Mouse (Mus musculus) heart, postnatal 25 days (tissue): ENCODE measurements around the gene Atcay. TPM values are rescaled to one million over a fixed set of nuclear protein-coding genes. Genes with fewer than 3 reads are reported as not detected.
"Not testable (repeated sequence)": the region's sequence is repeated elsewhere in the genome, so short reads cannot be mapped to it uniquely, and the experiment has no call there.

Source experiments
- DNase-seq: peaks from one replicate; pipeline ENCODE4 v3.0.0; 2022; ENCODE audit warnings: low spot score
- intact Hi-C: fragments of 180-260 bp; cut with DNase I; formaldehyde crosslinking; loops from one replicate; pipeline ENCODE4 v1.15.1; 2025
- total RNA-seq, 2 experiments: library from RNA; stranded (reverse); gene quantifications; 2 replicates each; pipeline ENCODE4 v1.2.3; 2021

Gene Atcay
- total RNA-seq, 2 experiments from 2014 or later: 0.05 to 0.06 TPM

DNA sequence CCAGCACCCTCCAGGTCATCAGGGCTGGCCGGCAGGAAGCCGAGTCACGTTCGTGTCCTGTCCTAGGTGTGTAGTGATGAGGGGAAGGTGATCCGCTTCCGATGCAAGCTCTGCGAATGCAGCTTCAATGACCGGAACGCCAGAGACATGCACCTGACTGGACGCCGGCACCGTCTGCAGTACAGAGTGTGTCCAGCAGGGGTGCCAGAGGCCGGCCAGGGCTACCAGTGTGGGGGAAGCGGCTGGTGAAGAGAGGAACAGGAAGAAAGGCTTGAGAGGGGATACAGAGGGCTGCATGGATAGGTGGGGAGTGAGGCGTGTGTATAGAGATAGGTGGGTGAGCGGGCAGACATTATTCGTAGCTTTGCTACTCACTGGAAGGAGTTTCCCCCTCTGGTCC is 14.0 kb upstream of the Atcay start:
- no peak for DNase-seq
- intact Hi-C loops: no loop called here

- intact Hi-C loops: no loop called here
- no peak for DNase-seq
Observed at GRCm38 (mm10) chr10:81244146-81244545, 13.5 kb upstream of the Atcay start.

DNA sequence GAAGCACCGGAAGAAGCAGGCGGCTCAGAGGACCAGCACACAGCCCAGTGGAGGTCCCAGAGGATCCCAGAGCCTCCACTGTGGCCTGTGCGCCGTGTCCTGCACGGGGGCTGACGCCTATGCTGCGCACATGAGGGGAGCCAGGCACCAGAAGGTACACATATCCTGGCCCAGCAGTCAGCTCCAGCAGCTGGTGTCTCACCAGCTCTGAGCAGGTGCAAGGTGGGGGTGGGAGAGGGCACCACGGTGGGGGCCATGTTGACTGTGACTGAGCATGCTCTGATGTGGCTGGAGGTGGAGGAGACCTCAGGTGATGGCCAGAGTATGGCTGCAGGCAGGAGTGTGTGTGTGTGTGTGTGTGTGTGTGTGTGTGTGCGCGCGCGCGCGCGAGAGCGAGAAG is 11.4 kb upstream of the Atcay start:
- no peak for DNase-seq
- intact Hi-C loops: no loop called here

DNA sequence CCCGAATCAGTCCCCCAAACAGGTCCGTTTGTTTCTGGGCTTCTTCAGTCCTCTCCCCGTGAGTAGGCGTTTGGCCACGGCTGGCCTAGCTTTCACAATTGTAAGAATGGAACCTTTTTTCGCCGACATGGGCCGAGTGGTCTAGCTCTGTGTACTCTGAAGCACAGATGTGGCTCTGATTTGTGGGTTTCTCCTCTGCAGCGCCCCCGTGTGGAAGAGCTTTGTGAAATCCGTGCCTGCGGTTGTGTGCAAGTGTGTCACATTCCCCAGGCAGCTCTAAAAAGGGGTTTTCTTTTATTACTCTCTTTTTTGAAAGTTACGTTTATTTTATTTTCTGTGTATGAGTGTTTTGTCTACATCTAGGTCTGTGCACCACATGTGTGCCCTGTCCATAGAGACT is 10.2 kb upstream of the Atcay start:
- intact Hi-C loops: no loop called here

GRCm38 (mm10) chr10:81238618-81239017 is 8.0 kb upstream of the Atcay start:
- intact Hi-C loops: no loop called here

More for the DNA sequence above, 10.2 kb upstream of the Atcay start:
- DNase-seq: no peak

DNA sequence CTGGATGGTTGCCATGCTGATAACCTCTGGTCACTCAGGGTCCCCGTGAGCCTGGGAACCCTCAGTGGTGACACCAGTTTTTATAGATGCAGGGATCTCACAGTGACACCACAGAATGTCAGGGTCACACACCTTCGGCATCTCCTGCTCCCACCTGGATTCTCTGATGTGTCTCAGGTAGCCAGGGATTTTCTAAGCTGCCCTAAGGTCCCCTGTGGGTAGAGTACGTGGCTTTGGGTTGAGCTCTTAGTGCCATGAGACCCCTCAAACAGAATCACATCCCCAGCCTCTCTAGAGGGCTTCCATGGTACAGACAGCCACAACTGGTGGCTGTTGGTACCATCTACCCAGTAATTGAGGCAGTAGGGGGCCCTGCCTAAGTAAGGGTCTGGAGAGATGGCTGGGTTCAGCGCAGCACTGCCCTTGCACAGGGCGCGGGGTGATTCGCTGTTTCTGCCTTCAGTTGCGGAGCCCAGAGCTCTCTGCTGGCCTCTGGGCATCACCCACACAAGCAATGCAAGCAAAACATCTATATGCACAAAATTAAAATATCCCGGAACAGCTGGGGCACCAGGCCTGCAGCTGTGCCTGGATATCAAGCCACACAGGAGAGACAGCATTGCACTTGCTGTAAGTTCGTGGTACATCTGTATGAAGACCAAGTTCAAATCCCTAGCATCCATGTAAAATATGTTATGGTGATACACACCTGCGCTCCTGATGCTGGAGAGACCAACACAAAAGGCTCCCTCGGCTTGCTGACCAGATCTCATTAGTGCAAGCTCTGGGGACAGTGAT is 6.0 kb upstream of the Atcay start:
- no peak for DNase-seq
- intact Hi-C loops: no loop called here

More at GRCm38 (mm10) chr10:81238618-81239017, 8.0 kb upstream of the Atcay start:
- no peak for DNase-seq

DNA sequence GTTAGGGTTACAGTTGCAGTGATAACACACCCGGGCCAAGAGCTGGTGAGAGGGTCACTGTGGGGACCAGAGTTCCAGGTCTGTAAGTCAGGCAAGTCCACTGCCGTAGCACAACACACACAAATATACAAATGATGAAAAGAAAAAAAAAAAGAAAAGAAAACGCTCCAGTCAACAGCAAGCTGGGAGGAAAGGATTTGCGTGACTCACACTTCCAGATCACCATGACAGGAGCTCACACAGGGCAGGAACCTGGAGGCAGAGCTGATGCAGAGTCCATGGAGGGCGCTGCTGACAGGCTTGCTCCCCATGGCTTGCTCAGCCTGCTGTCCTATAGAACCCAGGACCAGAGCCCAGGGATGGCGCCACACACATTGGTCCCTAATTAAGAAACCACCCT is 3.6 kb upstream of the Atcay start:
- intact Hi-C loops: no loop called here
- DNase-seq: no peak

GRCm38 (mm10) chr10:81233226-81233585 is 2.6 kb upstream of the Atcay start:
- intact Hi-C loops: no loop called here
- DNase-seq: no peak

DNA sequence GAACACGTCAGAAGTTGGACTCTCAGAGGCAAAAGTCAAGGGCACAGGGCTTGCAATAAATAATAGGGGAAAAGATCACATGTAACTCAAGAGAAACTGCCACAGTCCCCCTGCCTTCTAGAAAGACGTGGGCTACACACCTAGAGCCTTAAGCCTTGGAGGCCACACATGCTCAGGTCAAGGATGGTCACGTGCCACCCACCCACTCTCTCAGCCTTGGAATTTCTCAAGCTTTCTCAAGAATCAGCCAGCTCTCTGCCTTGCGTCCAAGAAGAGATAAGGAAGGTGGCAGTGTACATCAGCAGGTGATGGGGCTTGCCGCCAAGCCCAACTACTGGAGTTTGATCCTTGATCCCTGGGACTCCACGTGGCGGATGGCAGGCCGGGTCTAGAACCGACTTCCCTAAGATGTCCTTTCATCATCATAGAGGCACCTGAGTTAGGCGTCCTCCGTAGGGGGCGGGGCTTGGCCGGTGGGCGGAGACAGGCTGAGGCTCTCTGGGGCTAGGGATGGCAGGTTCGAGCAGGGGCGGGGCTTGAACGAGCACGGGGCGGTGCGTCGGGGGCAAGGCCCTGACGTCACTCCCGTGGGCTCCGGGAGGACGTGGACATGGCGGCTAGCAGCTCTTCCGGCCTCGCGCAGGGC is 2.1 kb upstream of the Atcay start, which contains the start of gene Zfr2:
Gene Zfr2 (plus strand): TSS at position 576 of the 646 bp plus-strand sequence.
- intact Hi-C loops: no loop called here
- DNase-seq: peak; percentile 75

DNA sequence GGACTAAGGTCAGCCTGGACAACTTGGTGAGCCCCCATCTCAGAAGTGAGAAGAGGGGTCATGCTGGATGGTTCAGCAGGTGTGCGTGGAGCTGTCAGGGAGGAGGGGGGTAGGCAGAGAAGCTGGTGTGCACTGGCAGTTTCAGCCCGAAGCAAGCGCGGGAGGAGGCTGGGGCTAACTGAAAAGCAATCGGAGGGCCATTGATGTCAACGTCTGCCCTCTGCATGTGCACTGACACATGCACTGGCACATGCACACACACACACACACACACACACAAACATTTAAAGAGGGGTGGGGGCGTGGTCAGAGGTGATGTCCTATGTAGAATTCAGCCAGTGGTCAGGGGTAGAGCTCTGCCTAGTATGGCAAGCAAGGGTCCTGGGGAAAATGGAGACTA is 803 bp upstream of the Atcay start:
- intact Hi-C loops: no loop called here

GRCm38 (mm10) chr10:81229735-81230437 is 747 bp downstream of the Atcay start:
- intact Hi-C loops: no loop called here

More for the DNA sequence above, 803 bp upstream of the Atcay start:
- no peak for DNase-seq

DNA sequence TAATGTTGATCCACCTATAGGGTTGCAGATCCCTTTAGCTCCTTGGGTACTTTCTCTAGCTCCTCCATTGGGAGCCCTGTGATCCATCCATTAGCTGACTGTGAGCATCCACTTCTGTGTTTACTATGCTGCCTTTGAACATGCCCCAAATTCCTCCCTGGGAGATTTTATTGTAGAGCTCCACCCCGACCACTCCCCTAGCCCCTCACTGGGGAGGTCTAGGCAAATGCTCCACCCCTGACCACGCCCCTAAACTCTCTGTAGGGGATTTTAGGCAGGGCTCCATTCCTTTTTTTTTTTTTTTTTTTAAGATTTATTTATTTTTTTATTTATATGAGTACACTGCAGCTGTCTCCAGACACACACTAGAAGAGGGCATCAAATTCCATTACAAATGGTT is 6.9 kb downstream of the Atcay start:
- intact Hi-C loops, DNase-seq: not testable (repeated sequence)

More at GRCm38 (mm10) chr10:81229735-81230437, 747 bp downstream of the Atcay start:
- DNase-seq: no peak

GRCm38 (mm10) chr10:81221402-81222015 is 9.1 kb downstream of the Atcay start:
- no peak for DNase-seq
- intact Hi-C loops: no loop called here

DNA sequence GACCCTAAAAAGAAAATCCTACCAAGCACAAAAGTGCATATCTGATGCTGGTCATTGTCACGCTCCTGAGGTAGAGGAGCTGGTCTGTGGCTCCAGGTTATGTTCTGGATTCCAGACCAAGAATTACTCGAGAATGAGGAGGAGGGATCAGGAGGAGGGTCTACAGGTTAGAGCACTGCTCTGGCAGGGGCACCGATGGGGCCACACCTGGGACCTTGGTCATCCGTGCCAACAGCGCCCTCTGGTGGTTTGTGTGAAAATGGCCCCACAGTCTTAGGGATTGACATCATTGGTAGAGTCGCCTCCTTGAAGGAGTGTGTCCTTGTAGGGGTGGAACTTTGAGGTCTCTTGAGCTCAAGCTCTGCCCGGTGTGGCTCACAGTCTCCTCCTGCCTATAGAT is 12.7 kb downstream of the Atcay start:
- DNase-seq: no peak
- intact Hi-C loops: loop anchor here (1.0 kb wide), 1 partner anchor 20 kb away; no protein-coding TSS in a partner anchor

GRCm38 (mm10) chr10:81217267-81217666 is 13.4 kb downstream of the Atcay start:
- intact Hi-C loops: loop anchor here (1.0 kb wide), 1 partner anchor 19 kb away; no protein-coding TSS in a partner anchor
- DNase-seq: not testable (repeated sequence)

DNA sequence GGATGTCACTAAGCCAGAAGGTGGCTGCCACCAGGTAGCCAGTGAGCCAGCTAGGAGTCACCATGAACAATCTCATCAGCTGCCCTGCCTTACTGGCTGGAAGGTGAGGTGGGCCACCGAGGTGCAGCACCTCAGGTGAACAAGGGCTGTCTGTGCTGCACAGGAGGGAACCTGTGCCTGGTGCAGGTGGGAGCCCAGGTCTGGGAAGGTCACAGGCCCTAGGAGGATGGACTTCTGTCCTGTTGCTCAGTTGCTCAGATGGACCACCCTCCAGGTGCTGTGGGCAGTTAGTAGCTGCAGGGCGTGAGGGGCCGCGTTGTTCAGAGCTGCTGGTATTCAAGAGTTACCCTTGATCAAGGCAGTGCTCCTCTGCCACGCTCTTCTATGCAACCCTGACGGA is 13.8 kb downstream of the Atcay start:
- no peak for DNase-seq
- intact Hi-C loops: loop anchor here (1.0 kb wide), 1 partner anchor 19 kb away; no protein-coding TSS in a partner anchor

DNA sequence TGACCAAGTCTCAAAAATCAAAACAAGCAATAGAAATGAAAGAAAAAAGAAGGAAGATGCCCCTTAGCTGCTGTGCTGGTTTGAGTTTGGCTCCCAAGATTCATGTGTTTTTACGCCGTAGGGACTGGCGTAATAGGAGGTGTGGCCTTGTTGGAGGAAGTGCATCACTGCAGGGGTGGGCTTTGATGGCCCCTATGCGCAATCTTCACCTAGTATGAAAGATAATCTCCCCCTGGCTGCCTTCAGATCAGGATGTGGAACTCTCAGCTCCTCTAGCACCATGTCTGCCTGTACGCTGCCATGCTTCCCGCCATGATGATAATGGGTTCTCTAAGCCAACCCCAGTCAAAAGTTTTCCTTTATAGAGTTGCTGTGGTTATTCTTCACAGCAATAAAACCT is 14.4 kb downstream of the Atcay start:
- intact Hi-C loops: no loop called here
- no peak for DNase-seq

- no peak for DNase-seq
- intact Hi-C loops: no loop called here
Observed at GRCm38 (mm10) chr10:81210154-81210553, 20.5 kb downstream of the Atcay start.

GRCm38 (mm10) chr10:81204137-81204536 is 26.5 kb downstream of the Atcay start:
- DNase-seq: no peak
- intact Hi-C loops: no loop called here
